Mouse (Mus musculus) megakaryocyte, embryonic 14.5 days (primary cell): Measurements from ENCODE around the gene Myl10. TPM values are rescaled to one million over a fixed set of nuclear protein-coding genes. Genes with fewer than 3 reads are reported as not detected.

ENCODE experiments used
- H3K27me3 ChIP-seq: replicated peaks from 2 replicates; pipeline ENCODE3; 2012; ENCODE audit warnings: inconsistent platforms
- H3K36me3 ChIP-seq: replicated peaks from 2 replicates; pipeline ENCODE3; 2012; ENCODE audit warnings: low read length, inconsistent platforms, mixed read lengths
- H3K4me1 ChIP-seq: 2 replicates; pipeline ENCODE4 v1.6.1; 2012; ENCODE audit warnings: inconsistent platforms
- H3K4me3 ChIP-seq: replicated peaks from 2 replicates; pipeline ENCODE3; 2012; ENCODE audit warnings: moderate library complexity, mild to moderate bottlenecking, inconsistent platforms
- H3K9me3 ChIP-seq: 2 replicates; pipeline ENCODE4 v1.6.1; 2012; ENCODE audit warnings: inconsistent platforms
- FLI1 ChIP-seq: IDR thresholded peaks from 2 replicates; pipeline ENCODE4 v1.6.1; 2012; ENCODE audit warnings: low read length, inconsistent platforms, mixed read lengths
- GATA1 ChIP-seq: IDR thresholded peaks from 3 replicates; pipeline ENCODE4 v1.6.1; 2012; ENCODE audit warnings: mixed read lengths, low read length, inconsistent platforms, borderline replicate concordance
- polyA plus RNA-seq: library from polyadenylated mRNA; stranded (reverse); fragments of >175 nt; gene quantifications from 2 replicates; pipeline ENCODE4 v1.2.3, GENCODE M21; 2012; ENCODE audit warnings: low replicate concordance; ENCODE audit not compliant: insufficient read depth

The Myl10 gene
- polyA plus RNA-seq, 1 experiment, result 0.21 TPM

DNA sequence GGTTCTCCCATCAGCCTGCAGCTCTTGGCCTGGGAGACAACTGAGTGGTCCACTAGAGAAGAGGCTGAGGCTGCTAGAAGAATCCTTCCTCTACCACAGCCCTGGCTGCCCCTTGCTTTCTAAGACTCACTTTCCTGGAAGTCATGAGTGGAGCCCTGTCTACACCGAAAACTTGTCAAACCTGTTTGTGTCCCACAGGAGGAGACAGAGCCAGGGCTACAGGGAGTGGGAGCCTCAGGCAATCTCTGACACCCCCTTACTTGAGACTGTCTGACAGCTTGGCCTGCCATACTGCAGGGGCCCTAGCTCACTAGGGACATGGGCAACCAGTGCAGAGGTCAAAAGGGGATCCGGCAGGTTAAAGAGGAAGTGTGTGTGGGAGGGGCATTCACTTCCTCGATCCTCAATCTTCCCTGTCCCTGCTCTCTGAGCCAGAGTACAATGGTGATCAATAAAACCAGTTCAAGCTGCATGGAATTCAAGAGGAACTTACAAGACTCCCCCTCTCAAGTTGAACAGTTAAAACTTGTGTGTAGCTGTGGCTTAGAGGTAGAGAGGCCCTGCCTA is 9.3 kb downstream of the Myl10 start:
- TF ChIP-seq FLI1, result no peak
- TF ChIP-seq GATA1, result no peak
- Histone ChIP-seq H3K36me3 (no peaks in the 10 kb centered on the region), H3K4me3 (no peak overlapping the region), H3K4me1 (peaks cover 13% of the 10 kb centered on the region), H3K27me3 (peaks cover 36% of the 10 kb centered on the region), H3K9me3 (peaks cover 11% of the 10 kb centered on the region)

- TF ChIP-seq FLI1 (no peak), GATA1 (no peak)
- no peaks in the 10 kb centered on the region for H3K36me3 ChIP-seq
- H3K9me3 ChIP-seq, result peaks cover 11% of the 10 kb centered on the region
- H3K4me1 ChIP-seq, result peaks cover 13% of the 10 kb centered on the region
- H3K4me3 ChIP-seq, result no peak overlapping the region
- peaks cover 25% of the 10 kb centered on the region for H3K27me3 ChIP-seq
These were observed 10.8 kb downstream of the Myl10 start for GRCm38 (mm10) chr5:136703751-136704150.

DNA sequence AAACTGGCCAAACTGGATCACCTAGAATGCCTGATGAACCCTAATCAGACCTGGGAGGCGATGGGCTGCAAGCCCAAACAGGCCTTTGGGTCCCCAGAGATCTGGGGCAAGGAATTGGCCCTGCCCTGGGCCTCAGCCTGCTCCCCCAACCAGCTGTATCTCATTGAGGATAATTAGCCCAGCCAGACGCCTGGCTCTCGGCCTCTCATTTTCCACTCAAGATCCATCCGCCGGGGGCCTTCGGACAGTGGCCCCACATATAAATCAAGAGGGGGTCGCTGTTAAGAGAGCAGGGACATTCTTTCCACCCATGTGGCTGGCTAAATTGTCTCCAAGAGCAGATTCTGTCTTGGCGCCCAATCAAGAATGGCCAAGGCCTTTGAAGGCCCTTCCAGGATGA is 11.2 kb downstream of the Myl10 start:
- Histone ChIP-seq H3K36me3 (no peaks in the 10 kb centered on the region), H3K27me3 (peaks cover 28% of the 10 kb centered on the region), H3K9me3 (peaks cover 11% of the 10 kb centered on the region), H3K4me1 (peaks cover 13% of the 10 kb centered on the region), H3K4me3 (no peak overlapping the region)
- TF ChIP-seq FLI1 (no peak), GATA1 (no peak)

DNA sequence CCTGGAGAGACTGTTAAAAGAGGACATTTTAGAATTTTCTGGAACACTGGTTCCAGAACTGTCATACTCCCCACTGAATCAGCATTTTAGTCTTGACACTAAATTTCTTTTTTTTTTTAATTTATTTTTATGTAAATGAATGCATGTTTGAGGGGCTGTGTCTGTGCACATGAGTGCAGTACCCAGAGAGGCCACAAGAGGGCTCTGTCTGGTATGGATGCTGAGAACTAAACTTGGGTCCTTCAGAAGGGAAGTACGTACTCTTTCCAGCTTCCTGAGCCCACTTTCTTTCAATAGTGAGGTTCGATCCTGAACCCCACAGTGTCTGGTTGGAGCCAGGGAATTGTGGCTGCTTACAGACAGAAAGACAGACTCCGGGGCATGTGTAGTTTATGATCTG is 12.6 kb downstream of the Myl10 start:
- H3K27me3 ChIP-seq, result peaks cover 31% of the 10 kb centered on the region
- peaks cover 13% of the 10 kb centered on the region for H3K4me1 ChIP-seq
- no peaks in the 10 kb centered on the region for H3K36me3 ChIP-seq
- H3K4me3 ChIP-seq, result no peak overlapping the region
- TF ChIP-seq FLI1 (no peak), GATA1 (no peak)
- H3K9me3 ChIP-seq, result peaks cover 11% of the 10 kb centered on the region

- Histone ChIP-seq H3K4me1 (peaks cover 13% of the 10 kb centered on the region), H3K27me3 (peaks cover 28% of the 10 kb centered on the region), H3K4me3 (no peak overlapping the region), H3K9me3 (peaks cover 11% of the 10 kb centered on the region), H3K36me3 (no peaks in the 10 kb centered on the region)
- TF ChIP-seq FLI1 (no peak), GATA1 (no peak)
These were observed 13.9 kb downstream of the Myl10 start for GRCm38 (mm10) chr5:136706803-136707202.

DNA sequence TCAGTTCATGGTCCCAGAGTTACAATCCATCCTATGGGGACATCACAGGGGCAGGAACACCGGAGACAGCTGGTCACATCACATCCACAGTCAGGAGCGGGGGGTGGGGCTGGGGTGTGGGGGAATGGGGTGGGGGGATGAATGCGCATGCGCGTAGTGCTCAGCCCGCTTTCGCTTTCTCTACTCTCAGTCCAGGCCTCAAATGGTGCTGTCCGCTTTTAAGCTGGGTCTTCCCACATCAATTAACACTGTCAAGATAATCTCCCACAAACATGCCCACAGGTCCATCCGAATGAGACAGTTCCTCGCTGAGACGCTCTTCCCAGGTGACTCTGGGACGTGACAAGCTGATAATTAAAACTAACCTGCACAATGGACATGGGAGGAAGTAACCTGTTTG is 15.2 kb downstream of the Myl10 start:
- Histone ChIP-seq H3K4me3 (no peak overlapping the region), H3K27me3 (peaks cover 22% of the 10 kb centered on the region), H3K4me1 (peaks cover 7% of the 10 kb centered on the region; the same call in 1 of the 2 replicates), H3K9me3 (peaks cover 11% of the 10 kb centered on the region), H3K36me3 (no peaks in the 10 kb centered on the region)
- TF ChIP-seq FLI1, result no peak
- no peak for TF ChIP-seq GATA1

GRCm38 (mm10) chr5:136710742-136711141 is 17.8 kb downstream of the Myl10 start:
- H3K4me1 ChIP-seq, result peaks cover 7% of the 10 kb centered on the region; the same call in 1 of the 2 replicates
- TF ChIP-seq GATA1, result no peak
- no peak for TF ChIP-seq FLI1
- peaks cover 5% of the 10 kb centered on the region; the same call in 1 of the 2 replicates for H3K9me3 ChIP-seq
- peaks cover 33% of the 10 kb centered on the region for H3K27me3 ChIP-seq
- H3K4me3 ChIP-seq, result no peak overlapping the region
- no peaks in the 10 kb centered on the region for H3K36me3 ChIP-seq

DNA sequence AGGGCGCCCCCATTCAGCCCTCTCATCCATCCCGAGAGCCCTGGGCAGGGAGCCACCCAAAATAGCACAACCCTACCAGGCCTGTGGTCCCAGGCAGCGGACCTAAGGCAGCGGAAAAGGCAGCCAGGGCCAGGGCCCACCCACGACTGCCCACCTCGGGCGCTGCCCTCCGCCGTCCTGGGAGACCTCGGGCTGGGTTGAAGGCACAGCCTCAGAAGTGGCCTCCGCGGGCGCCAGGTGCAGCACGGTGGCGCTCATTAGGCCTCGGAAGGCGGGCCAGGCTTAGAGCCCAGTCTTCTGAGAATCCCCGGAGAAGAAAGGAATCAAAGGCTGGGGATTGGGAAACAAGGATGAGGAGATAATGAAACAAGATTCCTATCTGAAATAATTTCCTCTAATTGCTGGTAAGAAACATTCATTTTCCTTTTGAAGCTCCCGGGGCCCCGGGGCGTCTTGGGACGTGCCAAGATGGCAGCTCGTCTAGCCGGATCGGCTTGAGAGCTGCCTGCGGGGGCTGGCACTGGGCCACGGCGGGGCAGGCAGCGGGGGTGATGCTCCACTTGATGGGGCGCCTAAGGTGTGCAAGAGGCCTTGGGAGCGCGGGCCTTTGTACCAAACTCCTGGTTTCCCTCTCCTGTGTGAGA is 21.4 kb downstream of the Myl10 start:
- no peaks in the 10 kb centered on the region for H3K4me1 ChIP-seq
- no peak overlapping the region for H3K4me3 ChIP-seq
- peaks cover 44% of the 10 kb centered on the region for H3K27me3 ChIP-seq
- no peaks in the 10 kb centered on the region for H3K36me3 ChIP-seq
- TF ChIP-seq GATA1 (no peak), FLI1 (no peak)
- no peaks in the 10 kb centered on the region for H3K9me3 ChIP-seq

- Histone ChIP-seq H3K9me3 (no peaks in the 10 kb centered on the region), H3K4me1 (no peaks in the 10 kb centered on the region), H3K36me3 (no peaks in the 10 kb centered on the region), H3K4me3 (no peak overlapping the region), H3K27me3 (peaks cover 40% of the 10 kb centered on the region)
- TF ChIP-seq FLI1 (no peak), GATA1 (no peak)
These were observed 21.9 kb downstream of the Myl10 start for GRCm38 (mm10) chr5:136714879-136715278.
